Mouse (Mus musculus): ENCODE data around the gene Bcl7c. TPM values are rescaled to one million over a fixed set of nuclear protein-coding genes. Genes with fewer than 3 reads are reported as not detected.

The Bcl7c gene
- polyA plus RNA-seq, 1 experiment from 2014 or later: 34.5 TPM

GRCm38 (mm10) chr7:127677609-127678008 is 31.1 kb downstream of the Bcl7c start:
- no peaks in the 10 kb centered on the region for H3K27me3 ChIP-seq (replicated peaks; ENCODE audit: control insufficient read depth, insufficient read depth, low read length)
- 0 out of 2 replicates have a peak, but pooled peaks cover 4% of the 10 kb centered on the region for H3K4me1 ChIP-seq (ENCODE audit: control insufficient read depth, insufficient read depth, low read length)
- WGBS: 89% methylated on average over 4 of the region's 4 CpGs
- H3K9ac ChIP-seq (ENCODE audit: low read depth, low read length): no peak overlapping the region
- H3K9me3 ChIP-seq (ENCODE audit: control insufficient read depth, low read length): no peaks in the 10 kb centered on the region
- no peak overlapping the region for H3K4me2 ChIP-seq (ENCODE audit: low read depth, low read length)
- H3K27ac ChIP-seq (ENCODE audit: low read length): no peak overlapping the region
- ATAC-seq: no peak
- no peaks in the 10 kb centered on the region for H3K36me3 ChIP-seq (ENCODE audit: control insufficient read depth, insufficient read depth, low read length)
- H3K4me3 ChIP-seq (ENCODE audit: low read length): no peak overlapping the region

GRCm38 (mm10) chr7:127677077-127677476 is 31.7 kb downstream of the Bcl7c start:
- WGBS: 68% methylated on average over 6 of the region's 6 CpGs
- ATAC-seq: no peak
- no peak overlapping the region for H3K4me3 ChIP-seq (ENCODE audit: low read length)

GRCm38 (mm10) chr7:127675391-127675811 is 33.3 kb downstream of the Bcl7c start:
- no peaks in the 10 kb centered on the region for H3K4me1 ChIP-seq (ENCODE audit: control insufficient read depth, insufficient read depth, low read length)
- H3K4me3 ChIP-seq (ENCODE audit: low read length): no peak overlapping the region
- WGBS: 72% methylated on average over 9 of the region's 9 CpGs
- H3K36me3 ChIP-seq (ENCODE audit: control insufficient read depth, insufficient read depth, low read length): no peaks in the 10 kb centered on the region
- ATAC-seq: 0 out of 2 replicates have a peak, but pooled peaks have one; percentile 10
- no peaks in the 10 kb centered on the region for H3K9me3 ChIP-seq (ENCODE audit: control insufficient read depth, low read length)
- H3K4me2 ChIP-seq (ENCODE audit: low read depth, low read length): no peak overlapping the region
- no peaks in the 10 kb centered on the region for H3K27me3 ChIP-seq (replicated peaks; ENCODE audit: control insufficient read depth, insufficient read depth, low read length)
- no peak overlapping the region for H3K27ac ChIP-seq (ENCODE audit: low read length)
- peak overlapping the region; percentile 9; the same call in 1 of the 2 replicates for H3K9ac ChIP-seq (ENCODE audit: low read depth, low read length)

More at GRCm38 (mm10) chr7:127677077-127677476, 31.7 kb downstream of the Bcl7c start:
- Histone ChIP-seq H3K27ac (ENCODE audit: low read length) (no peak overlapping the region), H3K4me1 (ENCODE audit: control insufficient read depth, insufficient read depth, low read length) (0 out of 2 replicates have a peak, but pooled peaks cover 2% of the 10 kb centered on the region), H3K9me3 (ENCODE audit: control insufficient read depth, low read length) (no peaks in the 10 kb centered on the region), H3K36me3 (ENCODE audit: control insufficient read depth, insufficient read depth, low read length) (no peaks in the 10 kb centered on the region), H3K9ac (ENCODE audit: low read depth, low read length) (no peak overlapping the region), H3K4me2 (ENCODE audit: low read depth, low read length) (no peak overlapping the region), H3K27me3 (replicated peaks; ENCODE audit: control insufficient read depth, insufficient read depth, low read length) (no peaks in the 10 kb centered on the region)

GRCm38 (mm10) chr7:127674977-127675376 is 33.8 kb downstream of the Bcl7c start:
- Histone ChIP-seq H3K27ac (ENCODE audit: low read length) (no peak overlapping the region), H3K9me3 (ENCODE audit: control insufficient read depth, low read length) (no peaks in the 10 kb centered on the region), H3K4me2 (ENCODE audit: low read depth, low read length) (no peak overlapping the region), H3K4me1 (ENCODE audit: control insufficient read depth, insufficient read depth, low read length) (no peaks in the 10 kb centered on the region), H3K36me3 (ENCODE audit: control insufficient read depth, insufficient read depth, low read length) (no peaks in the 10 kb centered on the region), H3K4me3 (ENCODE audit: low read length) (no peak overlapping the region), H3K9ac (ENCODE audit: low read depth, low read length) (peak overlapping the region; percentile 9; the same call in 1 of the 2 replicates), H3K27me3 (replicated peaks; ENCODE audit: control insufficient read depth, insufficient read depth, low read length) (no peaks in the 10 kb centered on the region)
- 2% methylated on average over 5 of the region's 5 CpGs for WGBS
- peak; percentile 45; the same call in 1 of the 2 replicates for ATAC-seq

GRCm38 (mm10) chr7:127672776-127673175 is 36.0 kb downstream of the Bcl7c start:
- WGBS: 65% methylated on average over 4 of the region's 4 CpGs

GRCm38 (mm10) chr7:127671880-127672774 is 36.6 kb downstream of the Bcl7c start:
- ATAC-seq: peak; percentile 63
- H3K4me1 ChIP-seq (ENCODE audit: control insufficient read depth, insufficient read depth, low read length): no peaks in the 10 kb centered on the region
- H3K27me3 ChIP-seq (replicated peaks; ENCODE audit: control insufficient read depth, insufficient read depth, low read length): no peaks in the 10 kb centered on the region
- no peaks in the 10 kb centered on the region for H3K9me3 ChIP-seq (ENCODE audit: control insufficient read depth, low read length)
- no peak overlapping the region for H3K4me3 ChIP-seq (ENCODE audit: low read length)
- H3K9ac ChIP-seq (ENCODE audit: low read depth, low read length): no peak overlapping the region
- H3K36me3 ChIP-seq (ENCODE audit: control insufficient read depth, insufficient read depth, low read length): no peaks in the 10 kb centered on the region
- peak overlapping the region; percentile 50 for H3K27ac ChIP-seq (ENCODE audit: low read length)
- WGBS: 45% methylated on average over 11 of the region's 11 CpGs
- no peak overlapping the region for H3K4me2 ChIP-seq (ENCODE audit: low read depth, low read length)

More at GRCm38 (mm10) chr7:127672776-127673175, 36.0 kb downstream of the Bcl7c start:
- Histone ChIP-seq H3K9ac (ENCODE audit: low read depth, low read length) (no peak overlapping the region), H3K36me3 (ENCODE audit: control insufficient read depth, insufficient read depth, low read length) (no peaks in the 10 kb centered on the region), H3K27ac (ENCODE audit: low read length) (no peak overlapping the region), H3K4me2 (ENCODE audit: low read depth, low read length) (no peak overlapping the region), H3K27me3 (replicated peaks; ENCODE audit: control insufficient read depth, insufficient read depth, low read length) (no peaks in the 10 kb centered on the region), H3K4me3 (ENCODE audit: low read length) (no peak overlapping the region), H3K4me1 (ENCODE audit: control insufficient read depth, insufficient read depth, low read length) (no peaks in the 10 kb centered on the region), H3K9me3 (ENCODE audit: control insufficient read depth, low read length) (no peaks in the 10 kb centered on the region)
- 0 out of 2 replicates have a peak, but pooled peaks have one; percentile 29 for ATAC-seq

- Histone ChIP-seq H3K27me3 (replicated peaks; ENCODE audit: control insufficient read depth, insufficient read depth, low read length) (no peaks in the 10 kb centered on the region), H3K27ac (ENCODE audit: low read length) (no peak overlapping the region), H3K4me1 (ENCODE audit: control insufficient read depth, insufficient read depth, low read length) (no peaks in the 10 kb centered on the region; the same call in 1 of the 2 replicates), H3K4me3 (ENCODE audit: low read length) (no peak overlapping the region), H3K9ac (ENCODE audit: low read depth, low read length) (no peak overlapping the region), H3K9me3 (ENCODE audit: control insufficient read depth, low read length) (no peaks in the 10 kb centered on the region), H3K4me2 (ENCODE audit: low read depth, low read length) (no peak overlapping the region), H3K36me3 (ENCODE audit: control insufficient read depth, insufficient read depth, low read length) (no peaks in the 10 kb centered on the region)
- WGBS: 73% methylated on average over 8 of the region's 8 CpGs
- no peak for ATAC-seq
Observed at GRCm38 (mm10) chr7:127667171-127667570, 41.6 kb downstream of the Bcl7c start.

GRCm38 (mm10) chr7:127666679-127667078 is 42.1 kb downstream of the Bcl7c start:
- Histone ChIP-seq H3K36me3 (ENCODE audit: control insufficient read depth, insufficient read depth, low read length) (no peaks in the 10 kb centered on the region), H3K27me3 (replicated peaks; ENCODE audit: control insufficient read depth, insufficient read depth, low read length) (no peaks in the 10 kb centered on the region), H3K27ac (ENCODE audit: low read length) (no peak overlapping the region), H3K9me3 (ENCODE audit: control insufficient read depth, low read length) (no peaks in the 10 kb centered on the region), H3K4me2 (ENCODE audit: low read depth, low read length) (no peak overlapping the region), H3K4me3 (ENCODE audit: low read length) (no peak overlapping the region), H3K9ac (ENCODE audit: low read depth, low read length) (no peak overlapping the region), H3K4me1 (ENCODE audit: control insufficient read depth, insufficient read depth, low read length) (no peaks in the 10 kb centered on the region; the same call in 1 of the 2 replicates)
- 94% methylated on average over 13 of the region's 13 CpGs for WGBS
- no peak for ATAC-seq

GRCm38 (mm10) chr7:127666066-127666654 is 42.6 kb downstream of the Bcl7c start:
- no peaks in the 10 kb centered on the region for H3K36me3 ChIP-seq (ENCODE audit: control insufficient read depth, insufficient read depth, low read length)
- H3K4me2 ChIP-seq (ENCODE audit: low read depth, low read length): no peak overlapping the region
- 87% methylated on average over 6 of the region's 6 CpGs for WGBS
- H3K4me1 ChIP-seq (ENCODE audit: control insufficient read depth, insufficient read depth, low read length): no peaks in the 10 kb centered on the region; the same call in 1 of the 2 replicates
- H3K27ac ChIP-seq (ENCODE audit: low read length): no peak overlapping the region
- H3K9ac ChIP-seq (ENCODE audit: low read depth, low read length): no peak overlapping the region
- peak; percentile 59 for ATAC-seq
- H3K4me3 ChIP-seq (ENCODE audit: low read length): no peak overlapping the region
- H3K27me3 ChIP-seq (replicated peaks; ENCODE audit: control insufficient read depth, insufficient read depth, low read length): no peaks in the 10 kb centered on the region
- no peaks in the 10 kb centered on the region for H3K9me3 ChIP-seq (ENCODE audit: control insufficient read depth, low read length)
